Mouse (Mus musculus) heart, adult 2 months (tissue): ENCODE measurements around the gene Cmtm4. TPM values are rescaled to one million over a fixed set of nuclear protein-coding genes. Genes with fewer than 3 reads are reported as not detected.

ENCODE experiments used
- DNase-seq, 2 experiments: peaks; one replicate each; pipeline ENCODE4 v3.0.0; 2021
- H3K27ac ChIP-seq: fragments of 200-600 bp; 2 replicates; pipeline ENCODE4 v1.8.1; 2022
- H3K27me3 ChIP-seq: fragments of 200-500 bp; 2 replicates; pipeline ENCODE4 v1.6.1; 2012; ENCODE audit warnings: mild to moderate bottlenecking, low read length, inconsistent platforms, mixed read lengths; ENCODE audit not compliant: control insufficient read depth, insufficient read depth
- H3K36me3 ChIP-seq: fragments of 200-500 bp; 2 replicates; pipeline ENCODE4 v1.6.1; 2012; ENCODE audit warnings: low read length, inconsistent platforms; ENCODE audit not compliant: control insufficient read depth, insufficient read depth
- H3K4me1 ChIP-seq: fragments of 200-500 bp; 2 replicates; pipeline ENCODE4 v1.6.1; 2011; ENCODE audit warnings: low read length; ENCODE audit not compliant: control insufficient read depth, insufficient read depth
- H3K4me3 ChIP-seq: fragments of 200-600 bp; 2 replicates; pipeline ENCODE4 v1.8.1; 2022
- H3K79me2 ChIP-seq: fragments of 200-500 bp; replicated peaks from 2 replicates; pipeline ENCODE4 v1.6.1; 2012; ENCODE audit warnings: mild to moderate bottlenecking, inconsistent platforms, low read length, moderate library complexity, mixed read lengths; ENCODE audit not compliant: control insufficient read depth, insufficient read depth
- H3K9ac ChIP-seq: fragments of 200-500 bp; 2 replicates; pipeline ENCODE4 v1.6.1; 2012; ENCODE audit warnings: low read depth, mild to moderate bottlenecking, control low read depth, inconsistent platforms, low read length, mixed read lengths
- CTCF ChIP-seq: fragments of 200-600 bp; IDR thresholded peaks from 2 replicates; pipeline ENCODE4 v1.8.1; 2022; ENCODE audit warnings: antibody characterized with exemption, mild to moderate bottlenecking, moderate library complexity
- EP300 ChIP-seq: fragments of 200-500 bp; IDR thresholded peaks from 2 replicates; pipeline ENCODE4 v1.6.1; 2011; ENCODE audit warnings: low read depth, low read length, control low read depth; ENCODE audit not compliant: insufficient read depth
- POLR2A ChIP-seq: fragments of 200-500 bp; IDR thresholded peaks from 2 replicates; pipeline ENCODE4 v1.6.1; 2011; ENCODE audit warnings: mild to moderate bottlenecking, low read depth, low read length, control low read depth; ENCODE audit not compliant: insufficient read depth
- WGBS: fragments of 180-500 bp; shearing (Covaris S2); methylation state at CpG from one replicate; pipeline ENCODE4 v1.1.7; 2018; 5-methylcytosine and 5-hydroxymethylcytosine counted together
- intact Hi-C: fragments of 180-260 bp; cut with DNase I; formaldehyde crosslinking; loops from one replicate; pipeline ENCODE4 v1.15.1; 2025
- polyA plus RNA-seq: library from polyadenylated mRNA; depleted of rRNA; stranded (reverse); fragments of >200 nt; gene quantifications from 2 replicates; pipeline ENCODE4 v1.2.3, GENCODE M21; 2012
- total RNA-seq, 2 experiments: library from RNA; stranded (reverse); gene quantifications; 2 replicates each; pipeline ENCODE4 v1.2.3; 2021

Cmtm4 gene
- total and polyA plus RNA-seq, 3 experiments = 7.3 to 11.4 (median 10.0) TPM

GRCm38 (mm10) chr8:104433191-104433842, 37.7 kb upstream of the Cmtm4 start:
- Histone ChIP-seq H3K27me3 (no peaks in the 10 kb centered on the region), H3K9ac (no peak overlapping the region), H3K79me2 (peaks cover 4% of the 10 kb centered on the region), H3K27ac (no peak overlapping the region), H3K4me1 (peaks cover 13% of the 10 kb centered on the region), H3K36me3 (peaks cover 20% of the 10 kb centered on the region), H3K4me3 (no peak overlapping the region)
- intact Hi-C loops = no loop called here
- 71% methylated on average over 5 of the region's 5 CpGs for WGBS
- no peak for TF ChIP-seq EP300
- TF ChIP-seq CTCF = no peak
- TF ChIP-seq POLR2A = no peak
- no peak for DNase-seq

DNA sequence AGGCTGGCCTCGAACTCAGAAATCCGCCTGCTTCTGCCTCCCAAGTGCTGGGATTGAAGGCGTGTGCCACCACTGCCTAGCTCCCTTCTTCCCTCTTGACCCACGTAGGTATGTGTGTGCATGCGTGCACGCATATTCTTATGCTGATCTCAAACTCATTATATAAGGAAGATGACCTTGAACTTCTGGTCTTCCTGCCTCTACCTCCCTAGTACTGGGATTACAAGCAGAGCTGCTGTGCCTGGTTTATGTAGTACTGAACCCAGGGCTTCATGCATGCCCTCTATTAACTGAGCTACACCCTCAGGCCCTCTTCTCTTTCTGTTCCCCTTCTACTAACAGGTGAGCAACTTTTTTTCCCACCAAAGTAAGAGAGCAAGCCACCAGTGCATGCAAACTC, 37.0 kb upstream of the Cmtm4 start:
- Histone ChIP-seq H3K4me3 (no peak overlapping the region), H3K27me3 (no peaks in the 10 kb centered on the region), H3K9ac (no peak overlapping the region), H3K36me3 (peaks cover 20% of the 10 kb centered on the region), H3K4me1 (peaks cover 13% of the 10 kb centered on the region), H3K27ac (no peak overlapping the region), H3K79me2 (peaks cover 4% of the 10 kb centered on the region)
- no peak for DNase-seq
- 97% methylated on average over 6 of the region's 6 CpGs for WGBS
- TF ChIP-seq CTCF (no peak), EP300 (no peak), POLR2A (no peak)
- intact Hi-C loops = no loop called here

GRCm38 (mm10) chr8:104430230-104430629, 34.6 kb upstream of the Cmtm4 start:
- H3K79me2 ChIP-seq = peaks cover 4% of the 10 kb centered on the region
- peaks cover 6% of the 10 kb centered on the region for H3K36me3 ChIP-seq
- WGBS = 82% methylated on average over 7 of the region's 7 CpGs
- H3K4me3 ChIP-seq = no peak overlapping the region
- DNase-seq = no peak
- no peak overlapping the region for H3K9ac ChIP-seq
- H3K4me1 ChIP-seq = peaks cover 5% of the 10 kb centered on the region
- no peak overlapping the region for H3K27ac ChIP-seq
- TF ChIP-seq CTCF = no peak
- no peak for TF ChIP-seq POLR2A
- TF ChIP-seq EP300 = no peak
- no peaks in the 10 kb centered on the region for H3K27me3 ChIP-seq
- intact Hi-C loops = no loop called here

DNA sequence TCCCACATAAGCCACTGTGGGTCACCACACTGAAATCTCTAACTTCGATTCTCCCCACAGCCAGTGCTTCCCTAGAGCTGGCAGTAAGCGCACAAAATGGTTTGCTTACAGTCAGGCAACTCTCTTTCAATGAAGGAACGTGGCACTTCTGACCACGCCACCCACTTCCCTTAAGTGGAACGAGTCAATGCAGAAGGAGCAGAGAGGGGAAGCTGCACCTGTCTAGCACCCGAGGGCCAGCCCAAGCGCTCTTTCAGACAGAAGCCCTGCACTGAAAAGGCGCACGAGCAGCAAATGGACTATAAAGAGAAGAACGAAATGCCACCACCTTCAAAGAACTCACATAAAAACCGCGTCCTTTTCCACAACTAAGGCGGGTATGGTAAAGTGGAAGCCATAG, 32.1 kb upstream of the Cmtm4 start:
- no peak for DNase-seq
- peaks cover 1% of the 10 kb centered on the region; the same call in 1 of the 2 replicates for H3K79me2 ChIP-seq
- no peaks in the 10 kb centered on the region for H3K27me3 ChIP-seq
- no peak for TF ChIP-seq CTCF
- TF ChIP-seq EP300 = no peak
- TF ChIP-seq POLR2A = no peak
- 89% methylated on average over 13 of the region's 13 CpGs for WGBS
- H3K27ac ChIP-seq = no peak overlapping the region
- H3K4me1 ChIP-seq = no peaks in the 10 kb centered on the region
- peaks cover 2% of the 10 kb centered on the region for H3K36me3 ChIP-seq
- intact Hi-C loops = no loop called here
- no peak overlapping the region for H3K4me3 ChIP-seq
- no peak overlapping the region for H3K9ac ChIP-seq

DNA sequence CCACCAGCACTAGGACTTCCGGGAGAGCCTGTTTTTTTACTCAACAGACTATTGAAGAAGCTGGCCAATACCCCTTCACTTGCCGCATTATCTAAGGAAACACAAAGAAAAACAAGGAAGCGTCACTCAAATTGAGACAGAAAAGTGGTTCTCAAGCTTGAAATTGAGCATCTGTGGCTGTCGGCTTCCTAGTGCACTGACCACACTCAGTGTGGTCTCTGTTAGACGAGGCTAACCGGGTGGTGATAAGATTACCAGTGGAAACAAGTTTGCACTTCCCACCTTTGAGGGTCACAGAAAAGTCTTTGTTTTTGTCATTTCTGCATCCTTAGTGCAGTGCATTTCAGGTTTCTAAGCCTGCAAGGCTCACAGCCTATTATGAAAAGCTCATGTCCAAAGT, 26.7 kb upstream of the Cmtm4 start:
- Histone ChIP-seq H3K9ac (no peak overlapping the region), H3K4me3 (no peak overlapping the region), H3K27ac (no peak overlapping the region), H3K27me3 (no peaks in the 10 kb centered on the region), H3K79me2 (no peaks in the 10 kb centered on the region), H3K4me1 (no peaks in the 10 kb centered on the region), H3K36me3 (peaks cover 11% of the 10 kb centered on the region)
- intact Hi-C loops = no loop called here
- no peak for DNase-seq
- 35% methylated on average over 6 of the region's 6 CpGs for WGBS
- TF ChIP-seq CTCF = no peak
- no peak for TF ChIP-seq POLR2A
- TF ChIP-seq EP300 = no peak

DNA sequence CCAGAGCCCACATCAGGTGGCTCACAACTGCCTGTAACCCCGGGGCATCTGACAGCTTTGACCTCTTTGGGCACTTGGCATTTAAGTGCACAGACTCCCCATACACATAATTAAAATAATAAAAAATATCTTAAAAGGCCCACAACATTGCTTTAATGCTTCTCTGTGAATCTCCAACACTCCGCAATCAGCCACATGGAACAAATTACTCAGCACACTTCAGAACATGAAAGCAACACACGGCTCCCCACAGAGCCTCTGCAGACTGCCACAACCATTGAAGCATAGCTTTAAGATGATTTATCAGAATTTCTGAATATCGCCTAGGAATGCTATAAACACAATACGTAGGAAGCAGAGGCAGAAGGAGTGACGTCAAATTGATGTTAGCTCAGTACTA, 20.4 kb upstream of the Cmtm4 start:
- TF ChIP-seq EP300 (no peak), CTCF (no peak), POLR2A (no peak)
- Histone ChIP-seq H3K9ac (no peak overlapping the region), H3K79me2 (no peaks in the 10 kb centered on the region), H3K27ac (no peak overlapping the region), H3K4me1 (no peaks in the 10 kb centered on the region; the same call in none of the 2 replicates), H3K4me3 (no peak overlapping the region), H3K36me3 (no peaks in the 10 kb centered on the region), H3K27me3 (no peaks in the 10 kb centered on the region)
- WGBS = 83% methylated on average over 6 of the region's 6 CpGs
- DNase-seq = no peak
- intact Hi-C loops = no loop called here
